Mouse (Mus musculus): ENCODE data around the gene Naa20. TPM values are rescaled to one million over a fixed set of nuclear protein-coding genes. Genes with fewer than 3 reads are reported as not detected.

Gene Naa20
- polyA plus RNA-seq, 1 experiment: 77.3 TPM

GRCm38 (mm10) chr2:145948402-145948954 is 46.6 kb downstream of the Naa20 start:
- TF ChIP-seq CTCF (IDR thresholded peaks at IDR 0.05; ENCODE audit: low read depth, low read length): no peak
- TF ChIP-seq POLR2A (IDR thresholded peaks at IDR 0.05; ENCODE audit: borderline replicate concordance, low read depth, low read length): no peak
- H3K4me3 ChIP-seq (ENCODE audit: insufficient read depth, low read length): no peak overlapping the region
- peaks cover 12% of the 10 kb centered on the region for H3K4me1 ChIP-seq (ENCODE audit: control insufficient read depth, insufficient read depth, low read length)
- no peak overlapping the region for H3K27ac ChIP-seq (ENCODE audit: insufficient read depth, low read depth, low read length)

- TF ChIP-seq POLR2A (IDR thresholded peaks at IDR 0.05; ENCODE audit: borderline replicate concordance, low read depth, low read length) (no peak), CTCF (IDR thresholded peaks at IDR 0.05; ENCODE audit: low read depth, low read length) (no peak)
- Histone ChIP-seq H3K27ac (ENCODE audit: insufficient read depth, low read depth, low read length) (no peak overlapping the region), H3K4me1 (ENCODE audit: control insufficient read depth, insufficient read depth, low read length) (peaks cover 14% of the 10 kb centered on the region), H3K4me3 (ENCODE audit: insufficient read depth, low read length) (no peak overlapping the region)
Measured at GRCm38 (mm10) chr2:145949475-145950068, 47.7 kb downstream of the Naa20 start.

DNA sequence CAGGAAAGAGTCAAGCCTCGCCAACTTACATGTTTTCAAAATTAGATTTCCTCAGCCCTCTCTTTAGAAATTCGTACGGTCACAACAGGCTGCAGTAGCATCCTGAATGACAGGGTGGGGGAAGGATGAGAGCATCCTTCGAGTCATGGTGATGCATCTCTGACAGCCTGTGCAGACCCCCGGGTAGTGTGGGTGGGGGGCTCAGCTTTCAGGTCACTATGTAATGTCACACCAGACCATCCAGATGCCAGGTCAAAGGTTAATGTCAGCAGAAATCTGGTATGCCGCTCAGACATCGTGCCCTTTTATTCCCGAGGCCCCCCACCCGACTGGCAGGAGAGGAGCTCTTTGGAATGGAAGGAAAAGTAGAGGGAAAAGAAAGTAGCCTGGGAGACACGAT is 48.3 kb downstream of the Naa20 start:
- Histone ChIP-seq H3K27ac (ENCODE audit: insufficient read depth, low read depth, low read length) (no peak overlapping the region), H3K4me1 (ENCODE audit: control insufficient read depth, insufficient read depth, low read length) (peaks cover 14% of the 10 kb centered on the region), H3K4me3 (ENCODE audit: insufficient read depth, low read length) (no peak overlapping the region)
- TF ChIP-seq POLR2A (IDR thresholded peaks at IDR 0.05; ENCODE audit: borderline replicate concordance, low read depth, low read length) (no peak), CTCF (IDR thresholded peaks at IDR 0.05; ENCODE audit: low read depth, low read length) (no peak)

DNA sequence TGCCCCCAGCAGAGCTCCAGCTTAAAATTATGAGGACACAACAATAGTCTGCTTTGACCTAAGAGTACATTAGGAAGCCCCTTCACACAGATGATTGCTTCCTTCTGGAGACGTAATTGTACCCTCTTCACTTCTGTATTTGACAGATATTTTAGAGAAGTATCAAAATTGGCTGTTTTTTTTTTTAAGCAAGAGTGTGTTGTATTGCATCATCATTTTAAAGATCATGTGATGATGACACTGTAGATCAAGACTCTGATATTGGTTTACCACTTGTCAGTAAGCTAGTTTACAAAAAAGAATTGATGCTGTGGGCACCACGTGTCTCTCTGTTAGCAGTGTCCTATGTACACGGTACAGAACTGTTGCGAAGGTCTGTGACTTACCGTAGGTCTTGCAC is 50.8 kb downstream of the Naa20 start:
- H3K4me3 ChIP-seq (ENCODE audit: insufficient read depth, low read length): no peak overlapping the region
- peak overlapping the region; percentile 56 for H3K27ac ChIP-seq (ENCODE audit: insufficient read depth, low read depth, low read length)
- peaks cover 22% of the 10 kb centered on the region for H3K4me1 ChIP-seq (ENCODE audit: control insufficient read depth, insufficient read depth, low read length)
- TF ChIP-seq POLR2A (IDR thresholded peaks at IDR 0.05; ENCODE audit: borderline replicate concordance, low read depth, low read length) (no peak), CTCF (IDR thresholded peaks at IDR 0.05; ENCODE audit: low read depth, low read length) (no peak)

DNA sequence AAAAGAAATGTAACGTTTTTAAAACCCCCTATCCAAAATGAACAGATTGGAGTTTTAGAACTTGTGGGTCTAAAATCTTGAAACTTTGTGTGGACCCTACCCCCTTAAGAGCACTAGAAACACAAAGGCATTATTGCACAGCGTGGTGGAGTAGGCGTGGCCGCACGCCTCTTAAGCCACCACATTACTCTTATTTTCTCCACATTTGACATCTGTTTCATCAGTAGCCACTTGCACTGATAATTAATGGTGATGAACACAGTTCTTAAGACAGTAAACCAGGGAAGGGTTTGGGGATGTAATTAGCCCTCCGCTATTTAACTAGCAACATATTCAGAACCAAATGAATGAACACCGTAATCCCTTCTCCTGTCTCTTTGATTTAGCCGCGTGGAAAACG is 53.9 kb downstream of the Naa20 start:
- Histone ChIP-seq H3K4me1 (ENCODE audit: control insufficient read depth, insufficient read depth, low read length) (peaks cover 24% of the 10 kb centered on the region), H3K27ac (ENCODE audit: insufficient read depth, low read depth, low read length) (no peak overlapping the region), H3K4me3 (ENCODE audit: insufficient read depth, low read length) (no peak overlapping the region)
- TF ChIP-seq POLR2A (IDR thresholded peaks at IDR 0.05; ENCODE audit: borderline replicate concordance, low read depth, low read length) (no peak), CTCF (IDR thresholded peaks at IDR 0.05; ENCODE audit: low read depth, low read length) (no peak)

GRCm38 (mm10) chr2:145956318-145956717 is 54.4 kb downstream of the Naa20 start:
- H3K27ac ChIP-seq (ENCODE audit: insufficient read depth, low read depth, low read length): peak overlapping the region; percentile 30; the same call in 1 of the 2 replicates
- TF ChIP-seq CTCF (IDR thresholded peaks at IDR 0.05; ENCODE audit: low read depth, low read length) (no peak), POLR2A (IDR thresholded peaks at IDR 0.05; ENCODE audit: borderline replicate concordance, low read depth, low read length) (no peak)
- peaks cover 24% of the 10 kb centered on the region for H3K4me1 ChIP-seq (ENCODE audit: control insufficient read depth, insufficient read depth, low read length)
- no peak overlapping the region for H3K4me3 ChIP-seq (ENCODE audit: insufficient read depth, low read length)

DNA sequence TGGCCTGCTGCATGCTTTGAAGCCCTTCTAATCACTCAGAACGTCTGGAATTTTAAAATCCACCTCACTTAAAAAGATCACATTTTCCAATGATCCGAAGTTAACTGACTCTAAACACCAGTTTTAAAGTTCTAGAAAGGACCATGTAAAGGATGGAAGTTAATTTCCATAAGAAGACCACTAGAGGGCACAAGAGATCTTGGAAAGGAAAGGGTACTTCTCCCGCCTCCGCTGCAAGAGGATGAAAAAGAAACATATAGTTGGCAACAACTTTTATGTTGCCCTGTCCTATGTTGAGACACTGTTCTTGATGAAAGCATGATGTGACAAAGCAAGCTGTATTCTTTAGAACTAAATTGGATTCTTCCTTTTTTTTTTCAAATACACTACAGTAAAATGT is 55.6 kb downstream of the Naa20 start:
- Histone ChIP-seq H3K4me3 (ENCODE audit: insufficient read depth, low read length) (no peak overlapping the region), H3K27ac (ENCODE audit: insufficient read depth, low read depth, low read length) (no peak overlapping the region), H3K4me1 (ENCODE audit: control insufficient read depth, insufficient read depth, low read length) (peaks cover 21% of the 10 kb centered on the region)
- TF ChIP-seq CTCF (IDR thresholded peaks at IDR 0.05; ENCODE audit: low read depth, low read length) (no peak), POLR2A (IDR thresholded peaks at IDR 0.05; ENCODE audit: borderline replicate concordance, low read depth, low read length) (no peak)

GRCm38 (mm10) chr2:145958097-145958496 is 56.2 kb downstream of the Naa20 start:
- H3K4me1 ChIP-seq (ENCODE audit: control insufficient read depth, insufficient read depth, low read length): peaks cover 16% of the 10 kb centered on the region
- no peak overlapping the region for H3K4me3 ChIP-seq (ENCODE audit: insufficient read depth, low read length)
- no peak for TF ChIP-seq CTCF (IDR thresholded peaks at IDR 0.05; ENCODE audit: low read depth, low read length)
- TF ChIP-seq POLR2A (IDR thresholded peaks at IDR 0.05; ENCODE audit: borderline replicate concordance, low read depth, low read length): no peak
- no peak overlapping the region for H3K27ac ChIP-seq (ENCODE audit: insufficient read depth, low read depth, low read length)

GRCm38 (mm10) chr2:145958551-145958950 is 56.7 kb downstream of the Naa20 start:
- Histone ChIP-seq H3K4me1 (ENCODE audit: control insufficient read depth, insufficient read depth, low read length) (peaks cover 11% of the 10 kb centered on the region; the same call in 1 of the 2 replicates), H3K4me3 (ENCODE audit: insufficient read depth, low read length) (no peak overlapping the region), H3K27ac (ENCODE audit: insufficient read depth, low read depth, low read length) (no peak overlapping the region)
- TF ChIP-seq CTCF (IDR thresholded peaks at IDR 0.05; ENCODE audit: low read depth, low read length) (no peak), POLR2A (IDR thresholded peaks at IDR 0.05; ENCODE audit: borderline replicate concordance, low read depth, low read length) (no peak)

DNA sequence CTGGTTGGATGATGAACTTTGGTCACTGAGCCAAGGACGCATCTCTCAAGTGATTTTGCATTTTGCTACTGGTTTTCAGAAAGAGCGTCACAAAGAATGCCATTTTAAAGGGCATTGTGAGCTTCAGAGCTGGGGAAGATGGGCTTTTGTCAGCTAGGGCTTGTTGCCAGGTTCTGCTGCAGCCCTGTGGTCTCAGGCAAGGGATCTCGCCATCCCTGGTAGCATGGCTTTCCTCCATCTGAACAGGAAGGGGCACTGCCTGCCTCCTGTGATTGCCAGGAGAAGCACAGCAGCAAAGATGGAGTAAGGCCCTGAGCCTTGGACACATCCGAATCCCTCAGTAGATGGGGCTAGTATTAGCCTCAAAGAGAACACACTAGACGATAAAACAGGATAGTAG is 60.0 kb downstream of the Naa20 start:
- H3K4me1 ChIP-seq (ENCODE audit: control insufficient read depth, insufficient read depth, low read length): peaks cover 2% of the 10 kb centered on the region; the same call in 1 of the 2 replicates
- TF ChIP-seq POLR2A (IDR thresholded peaks at IDR 0.05; ENCODE audit: borderline replicate concordance, low read depth, low read length) (no peak), CTCF (IDR thresholded peaks at IDR 0.05; ENCODE audit: low read depth, low read length) (no peak)
- no peak overlapping the region for H3K4me3 ChIP-seq (ENCODE audit: insufficient read depth, low read length)

More for the DNA sequence above, 60.0 kb downstream of the Naa20 start:
- no peak overlapping the region for H3K27ac ChIP-seq (ENCODE audit: insufficient read depth, low read depth, low read length)

Other genes starting within 250 kb of the Naa20 start
- 64.5 and 70.2 TPM in 2 replicates for gene Rin2, start 226.9 kb upstream of the Naa20 start, polyA plus RNA-seq (2012; ENCODE audit: insufficient read depth, insufficient read length, missing spikeins)
- not detected in 2 replicates for gene Cfap61, start 32.7 kb downstream of the Naa20 start, polyA plus RNA-seq (2012; ENCODE audit: insufficient read depth, insufficient read length, missing spikeins)
- gene Crnkl1, start 32.9 kb downstream of the Naa20 start, polyA plus RNA-seq (2012; ENCODE audit: insufficient read depth, insufficient read length, missing spikeins): 18.2 and 22.0 TPM in 2 replicates